Mouse (Mus musculus): Measurements from ENCODE around the gene Armh3. TPM values are rescaled to one million over a fixed set of nuclear protein-coding genes. Genes with fewer than 3 reads are reported as not detected.

Gene Armh3
- total RNA-seq, 2 experiments from 2014 or later, result 2.0 to 3.4 TPM

GRCm38 (mm10) chr19:45775486-45775885 lies 222.8 kb downstream of the Armh3 start:
- ATAC-seq (replicated peaks; ENCODE audit: low FRiP score, poor library complexity, severe bottlenecking), result no peak

GRCm38 (mm10) chr19:45771501-45771900 lies 226.8 kb downstream of the Armh3 start:
- ATAC-seq (replicated peaks; ENCODE audit: low FRiP score, poor library complexity, severe bottlenecking), result no peak

Other genes with a start within 250 kb of the Armh3 start
- 5.4 and 6.8 TPM in 2 replicates for gene Npm3, start 248.9 kb downstream of the Armh3 start, total RNA-seq (2015; ENCODE audit: low replicate concordance)
- gene Npm3, start 248.9 kb downstream of the Armh3 start, total RNA-seq (2017; ENCODE audit: low replicate concordance), result 1.1 and 16.3 TPM in 2 replicates
- 106 and 118 TPM in 2 replicates for gene Mgea5, start 214.7 kb downstream of the Armh3 start, total RNA-seq (2015; ENCODE audit: low replicate concordance)
- 181 and 220 TPM in 2 replicates for gene Mgea5, start 214.7 kb downstream of the Armh3 start, total RNA-seq (2017; ENCODE audit: low replicate concordance)
- not detected in 2 replicates for gene Kcnip2, start 182.4 kb downstream of the Armh3 start, total RNA-seq (2015; ENCODE audit: low replicate concordance)
- gene Kcnip2, start 182.4 kb downstream of the Armh3 start, total RNA-seq (2017; ENCODE audit: low replicate concordance), result 0.26 TPM in 1 of 2 replicates, not detected in the other
- not detected in 2 replicates for gene Hps6, start 5.0 kb upstream of the Armh3 start, total RNA-seq (2015; ENCODE audit: low replicate concordance)
- gene Hps6, start 5.0 kb upstream of the Armh3 start, total RNA-seq (2017; ENCODE audit: low replicate concordance), result 1.2 TPM in 1 of 2 replicates, not detected in the other
- 69.2 and 76.8 TPM in 2 replicates for gene Pprc1, start 46.4 kb upstream of the Armh3 start, total RNA-seq (2015; ENCODE audit: low replicate concordance)
- gene Pprc1, start 46.4 kb upstream of the Armh3 start, total RNA-seq (2017; ENCODE audit: low replicate concordance), result 76.5 and 82.0 TPM in 2 replicates
- gene Ldb1, start 46.7 kb upstream of the Armh3 start, total RNA-seq (2015; ENCODE audit: low replicate concordance), result 45.3 and 53.3 TPM in 2 replicates
- 62.8 and 77.5 TPM in 2 replicates for gene Ldb1, start 46.7 kb upstream of the Armh3 start, total RNA-seq (2017; ENCODE audit: low replicate concordance)
- gene Nolc1, start 77.4 kb upstream of the Armh3 start, total RNA-seq (2015; ENCODE audit: low replicate concordance), result 9.6 and 16.2 TPM in 2 replicates
- gene Nolc1, start 77.4 kb upstream of the Armh3 start, total RNA-seq (2017; ENCODE audit: low replicate concordance), result 18.5 and 27.3 TPM in 2 replicates
- gene Elovl3, start 133.4 kb upstream of the Armh3 start, total RNA-seq (2015; ENCODE audit: low replicate concordance), result not detected in 2 replicates
- gene Elovl3, start 133.4 kb upstream of the Armh3 start, total RNA-seq (2017; ENCODE audit: low replicate concordance), result not detected in 2 replicates
- not detected in 2 replicates for gene Pitx3, start 149.8 kb upstream of the Armh3 start, total RNA-seq (2015; ENCODE audit: low replicate concordance)
- not detected in 2 replicates for gene Pitx3, start 149.8 kb upstream of the Armh3 start, total RNA-seq (2017; ENCODE audit: low replicate concordance)
- gene Gbf1, start 154.0 kb upstream of the Armh3 start, total RNA-seq (2015; ENCODE audit: low replicate concordance), result 28.8 and 30.6 TPM in 2 replicates
- gene Gbf1, start 154.0 kb upstream of the Armh3 start, total RNA-seq (2017; ENCODE audit: low replicate concordance), result 11.4 and 22.2 TPM in 2 replicates

Measured in erythroid progenitor cell, adult 5-6 weeks (primary cell).